Mouse (Mus musculus) frontal cortex, postnatal 10 days (tissue): Measurements from ENCODE around the gene Cd300lf.

Experiments
- DNase-seq, 2 experiments: peaks; one replicate each; pipeline ENCODE4 v3.0.0; 2022; ENCODE audit warnings: low spot score in 2 of 2, mixed read lengths in 1 of 2

Cd300lf gene

GRCm38 (mm10) chr11:115160883-115161577, 27.2 kb upstream of the Cd300lf start:
- DNase-seq, result peak in 1 of 2 experiments; percentile 73

- DNase-seq, result peak in 1 of 2 experiments; percentile 58
Observed at GRCm38 (mm10) chr11:115160016-115160797, 26.4 kb upstream of the Cd300lf start.

- no peak for DNase-seq
Observed at GRCm38 (mm10) chr11:115157933-115158719, 24.3 kb upstream of the Cd300lf start.

- DNase-seq, result no peak
Observed at GRCm38 (mm10) chr11:115155053-115155634, 21.4 kb upstream of the Cd300lf start.

- DNase-seq, result peak in 1 of 2 experiments; percentile 57
Observed at GRCm38 (mm10) chr11:115153699-115154292, 20.0 kb upstream of the Cd300lf start.

GRCm38 (mm10) chr11:115153088-115153487, 19.3 kb upstream of the Cd300lf start:
- no peak for DNase-seq

- DNase-seq, result peak in 1 of 2 experiments; percentile 44
Observed at GRCm38 (mm10) chr11:115151755-115152429, 18.1 kb upstream of the Cd300lf start.

- DNase-seq, result no peak
Observed at GRCm38 (mm10) chr11:115150741-115151254, 17.0 kb upstream of the Cd300lf start.

- DNase-seq, result no peak
Observed at GRCm38 (mm10) chr11:115147813-115148212, 14.0 kb upstream of the Cd300lf start.

- DNase-seq, result no peak
Observed at GRCm38 (mm10) chr11:115141970-115142369, 8.2 kb upstream of the Cd300lf start.

- DNase-seq, result no peak
Observed at GRCm38 (mm10) chr11:115138597-115139262, 4.9 kb upstream of the Cd300lf start.

- no peak for DNase-seq
Observed at GRCm38 (mm10) chr11:115131768-115132381, 1.9 kb downstream of the Cd300lf start.

- DNase-seq, result no peak
Observed at GRCm38 (mm10) chr11:115129508-115130126, 4.2 kb downstream of the Cd300lf start.

- no peak for DNase-seq
Observed at GRCm38 (mm10) chr11:115128483-115128882, 5.3 kb downstream of the Cd300lf start.

- DNase-seq, result no peak
Observed at GRCm38 (mm10) chr11:115119409-115119808, 14.4 kb downstream of the Cd300lf start.

GRCm38 (mm10) chr11:115112196-115112595, 21.6 kb downstream of the Cd300lf start:
- no peak for DNase-seq

GRCm38 (mm10) chr11:115110271-115110670, 23.5 kb downstream of the Cd300lf start:
- DNase-seq, result no peak

GRCm38 (mm10) chr11:115108176-115108575, 25.6 kb downstream of the Cd300lf start:
- no peak for DNase-seq

- DNase-seq, result no peak
Observed at GRCm38 (mm10) chr11:115107403-115107916, 26.3 kb downstream of the Cd300lf start.
